Mouse (Mus musculus) midbrain, embryonic 12.5 days (tissue): ENCODE data around the gene Txndc12. TPM values are rescaled to one million over a fixed set of nuclear protein-coding genes. Genes with fewer than 3 reads are reported as not detected.

Experiments
- ATAC-seq: fragments of 200-750 bp; cut with Nextera tagmentation; 2 replicates; pipeline ENCODE4 v1.8.0; 2017; ENCODE audit warnings: low read depth, moderate TSS enrichment, moderate library complexity; ENCODE audit not compliant: low FRiP score
- H3K27ac ChIP-seq: fragments of 300-500 bp; sonication (generic); replicated peaks from 2 replicates; pipeline ENCODE4 v1.5.1; 2016; ENCODE audit warnings: mild to moderate bottlenecking
- H3K27me3 ChIP-seq: fragments of 300-500 bp; sonication (generic); 2 replicates; pipeline ENCODE4 v1.6.1; 2016; ENCODE audit warnings: mild to moderate bottlenecking
- H3K36me3 ChIP-seq: fragments of 300-500 bp; sonication (generic); 2 replicates; pipeline ENCODE4 v1.6.1; 2016
- H3K4me1 ChIP-seq: fragments of 300-500 bp; sonication (generic); 2 replicates; pipeline ENCODE4 v1.6.1; 2016
- H3K4me2 ChIP-seq: fragments of 300-500 bp; sonication (generic); replicated peaks from 2 replicates; pipeline ENCODE4 v1.6.1; 2016; ENCODE audit warnings: mild to moderate bottlenecking, moderate library complexity
- H3K4me3 ChIP-seq: fragments of 300-500 bp; sonication (generic); 2 replicates; pipeline ENCODE4 v1.5.1; 2016; ENCODE audit warnings: mild to moderate bottlenecking
- H3K9ac ChIP-seq: fragments of 300-500 bp; sonication (generic); replicated peaks from 2 replicates; pipeline ENCODE4 v1.6.1; 2016; ENCODE audit warnings: mild to moderate bottlenecking, moderate library complexity
- H3K9me3 ChIP-seq: fragments of 300-500 bp; sonication (generic); 2 replicates; pipeline ENCODE4 v1.6.1; 2016; ENCODE audit warnings: mild to moderate bottlenecking
- WGBS: fragments of 180-500 bp; shearing (Covaris S2); methylation state at CpG from one replicate; pipeline ENCODE4 v1.1.7; 2016; 5-methylcytosine and 5-hydroxymethylcytosine counted together
- polyA plus RNA-seq: library from polyadenylated mRNA; unstranded; fragments of >200 nt; fragmentation: Nextera tagmentation; extraction: Ambion mirVana; gene quantifications from 2 replicates; pipeline ENCODE4 v1.2.1, GENCODE M21; 2016

Txndc12 gene
- polyA plus RNA-seq: 99.0 and 105 TPM in 2 replicates

DNA sequence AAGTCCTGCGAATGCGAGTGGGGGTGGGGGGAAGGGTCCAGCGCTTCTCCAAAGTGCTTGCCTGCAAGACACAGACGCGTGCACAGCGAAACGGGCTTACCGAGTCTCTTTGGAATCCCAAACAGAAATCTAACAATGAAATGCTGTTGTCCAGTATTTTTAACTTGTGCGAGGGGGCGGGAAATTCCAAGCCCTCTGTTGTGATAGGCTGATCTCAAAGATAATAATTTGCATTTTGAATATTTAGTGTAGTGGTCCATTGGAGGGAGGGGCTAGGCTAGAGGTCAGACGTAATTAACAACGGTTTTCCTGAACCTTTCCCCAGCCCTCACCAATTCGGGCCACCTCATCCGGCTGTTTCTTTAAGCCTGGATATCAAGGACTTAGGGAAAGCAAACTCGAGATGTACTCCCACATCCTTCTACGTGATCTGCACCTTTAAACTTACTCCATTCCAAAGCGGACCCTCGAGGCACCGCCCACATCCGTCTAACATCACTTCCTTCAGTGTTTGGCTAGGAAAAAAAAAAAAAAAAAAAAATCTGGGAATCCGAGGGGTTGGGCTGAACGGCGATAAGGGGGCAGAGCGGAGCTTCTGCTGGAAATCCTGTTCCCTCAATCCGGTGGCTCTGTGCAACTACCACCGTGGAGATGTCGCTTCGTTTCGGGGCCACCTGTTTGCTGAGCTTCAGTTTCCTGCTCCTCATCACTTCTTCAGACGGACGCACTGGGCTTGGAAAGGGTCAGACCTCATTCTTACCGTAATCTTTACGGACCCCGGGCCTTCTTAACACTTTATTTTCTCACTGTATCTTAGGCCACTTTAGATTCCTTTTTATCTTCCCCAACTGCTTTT lies at the start of gene Txndc12:
TSS of gene Txndc12 (plus strand) at position 487 of the 856 bp plus-strand sequence.
- Histone ChIP-seq H3K36me3 (peaks cover 7% of the 10 kb centered on the region), H3K9me3 (no peaks in the 10 kb centered on the region), H3K27ac (peak within 1 kb of the TSS; percentile 99), H3K4me3 (peak within 1 kb of the TSS; percentile 94), H3K27me3 (no peaks in the 10 kb centered on the region), H3K9ac (peak within 1 kb of the TSS; percentile 99), H3K4me1 (peaks cover 33% of the 10 kb centered on the region), H3K4me2 (peak within 1 kb of the TSS; percentile 82)
- peak; percentile 77 for ATAC-seq
- under 1% methylated on average over 34 of the region's 34 CpGs for WGBS

DNA sequence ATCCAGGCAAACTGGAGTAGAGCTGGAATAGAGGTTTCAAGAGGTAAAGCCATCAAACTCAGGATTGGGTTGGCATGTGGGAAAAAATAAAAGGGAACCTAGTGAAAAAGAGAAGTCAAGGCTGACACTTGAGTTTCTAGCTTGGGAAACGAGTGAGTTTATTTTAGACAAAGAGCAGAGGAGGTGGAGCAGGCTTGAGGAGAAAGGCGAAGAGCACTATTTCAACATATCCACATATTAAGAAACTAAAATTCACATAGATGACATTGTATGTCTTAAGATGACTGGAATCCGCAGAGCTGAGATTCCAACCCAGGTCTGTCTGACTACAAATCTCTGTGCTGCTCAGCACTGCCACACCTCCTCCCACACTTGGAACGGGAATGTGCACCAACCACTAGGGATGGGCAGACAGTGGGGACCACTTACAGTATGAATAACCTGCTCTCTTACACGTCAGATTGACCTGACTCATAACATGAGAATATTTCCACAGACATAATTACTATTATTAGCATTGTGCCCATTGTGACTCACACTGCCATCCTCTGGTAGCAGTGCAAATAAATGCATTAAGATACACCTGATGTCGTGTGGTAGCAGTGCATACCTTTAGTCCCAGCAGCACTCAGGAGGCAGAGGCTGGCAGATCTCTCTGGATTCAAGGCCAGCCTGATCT lies 45.0 kb upstream of the Txndc12 start:
- H3K4me1 ChIP-seq: no peaks in the 10 kb centered on the region
- no peak for ATAC-seq
- H3K36me3 ChIP-seq: no peaks in the 10 kb centered on the region
- 79% methylated on average over 6 of the region's 6 CpGs for WGBS
- H3K27ac ChIP-seq: no peak overlapping the region
- no peaks in the 10 kb centered on the region for H3K27me3 ChIP-seq
- no peaks in the 10 kb centered on the region for H3K9me3 ChIP-seq
- no peak overlapping the region for H3K4me3 ChIP-seq
- H3K4me2 ChIP-seq: no peak overlapping the region
- no peak overlapping the region for H3K9ac ChIP-seq

DNA sequence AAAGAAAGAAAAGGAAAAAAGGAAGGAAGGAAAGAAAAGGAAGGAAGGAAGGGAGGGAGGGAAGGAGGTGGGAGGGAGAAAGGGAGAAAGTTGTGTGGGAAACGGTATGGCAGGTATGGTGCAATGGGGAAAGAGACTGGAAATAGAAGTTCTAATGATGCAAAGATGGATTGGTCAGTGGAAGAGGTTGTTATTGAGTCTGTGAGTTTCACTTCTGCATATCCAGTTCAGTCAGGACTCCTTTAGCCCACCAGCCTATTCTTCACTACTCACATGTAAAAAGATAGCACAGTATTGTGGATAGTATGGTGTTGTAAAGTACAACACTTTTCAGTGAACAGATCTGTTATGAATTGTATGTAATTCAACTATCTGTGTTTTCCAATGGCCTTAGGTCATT lies 43.9 kb upstream of the Txndc12 start:
- Histone ChIP-seq H3K4me3 (no peak overlapping the region), H3K4me1 (no peaks in the 10 kb centered on the region), H3K27me3 (no peaks in the 10 kb centered on the region), H3K27ac (no peak overlapping the region), H3K9me3 (no peaks in the 10 kb centered on the region), H3K36me3 (no peaks in the 10 kb centered on the region), H3K9ac (no peak overlapping the region), H3K4me2 (no peak overlapping the region)
- 83% methylated on average over 1 of the region's 1 CpGs for WGBS
- no peak for ATAC-seq

DNA sequence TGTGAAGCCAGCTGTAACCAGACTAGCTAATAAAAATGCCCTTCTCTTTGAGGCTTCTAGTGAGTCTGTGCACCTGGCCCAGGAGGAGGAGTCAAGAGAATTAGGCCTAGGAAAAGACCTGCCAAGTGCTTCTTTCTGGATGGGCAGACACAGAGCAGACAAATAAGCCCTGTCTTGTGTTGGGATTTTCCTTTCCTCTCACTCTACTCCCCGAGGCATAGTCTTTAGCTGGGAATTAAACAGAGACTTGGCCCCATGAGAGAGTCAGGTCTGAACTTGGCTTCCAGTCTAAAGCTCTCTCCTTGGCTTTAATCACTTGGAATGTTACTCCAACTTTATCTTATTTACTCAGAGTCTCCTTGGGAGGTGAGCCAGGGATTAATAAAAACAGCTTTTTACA lies 40.5 kb upstream of the Txndc12 start:
- ATAC-seq: no peak
- Histone ChIP-seq H3K9ac (no peak overlapping the region), H3K4me2 (no peak overlapping the region), H3K9me3 (no peaks in the 10 kb centered on the region), H3K27ac (no peak overlapping the region), H3K4me3 (no peak overlapping the region), H3K4me1 (no peaks in the 10 kb centered on the region), H3K27me3 (no peaks in the 10 kb centered on the region), H3K36me3 (no peaks in the 10 kb centered on the region)
- WGBS: 39% methylated on average over 1 of the region's 1 CpGs

DNA sequence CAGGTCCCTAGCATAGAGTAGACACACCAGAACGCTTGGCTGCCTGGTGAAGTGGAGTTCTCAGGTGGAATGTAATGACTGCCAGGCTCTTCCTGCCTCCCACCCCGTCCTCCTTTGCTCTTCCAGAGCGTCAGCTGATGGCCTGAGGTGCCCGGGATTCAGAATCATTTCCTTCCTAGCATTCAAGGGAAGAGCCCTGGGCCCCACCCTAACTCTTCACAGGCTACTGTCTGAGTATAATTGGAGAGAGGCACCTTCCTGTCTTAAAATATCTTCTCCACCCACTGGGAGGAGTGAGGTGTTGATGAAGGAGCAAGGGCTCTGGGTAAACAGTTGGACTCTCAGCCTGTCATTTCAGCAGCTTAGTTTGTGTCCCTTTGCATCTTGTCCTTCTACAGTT lies 37.7 kb upstream of the Txndc12 start:
- no peaks in the 10 kb centered on the region for H3K27me3 ChIP-seq
- H3K4me2 ChIP-seq: no peak overlapping the region
- H3K27ac ChIP-seq: no peak overlapping the region
- H3K36me3 ChIP-seq: no peaks in the 10 kb centered on the region
- ATAC-seq: no peak
- H3K4me1 ChIP-seq: no peaks in the 10 kb centered on the region
- 71% methylated on average over 4 of the region's 4 CpGs for WGBS
- H3K9me3 ChIP-seq: no peaks in the 10 kb centered on the region
- no peak overlapping the region for H3K9ac ChIP-seq
- H3K4me3 ChIP-seq: no peak overlapping the region

DNA sequence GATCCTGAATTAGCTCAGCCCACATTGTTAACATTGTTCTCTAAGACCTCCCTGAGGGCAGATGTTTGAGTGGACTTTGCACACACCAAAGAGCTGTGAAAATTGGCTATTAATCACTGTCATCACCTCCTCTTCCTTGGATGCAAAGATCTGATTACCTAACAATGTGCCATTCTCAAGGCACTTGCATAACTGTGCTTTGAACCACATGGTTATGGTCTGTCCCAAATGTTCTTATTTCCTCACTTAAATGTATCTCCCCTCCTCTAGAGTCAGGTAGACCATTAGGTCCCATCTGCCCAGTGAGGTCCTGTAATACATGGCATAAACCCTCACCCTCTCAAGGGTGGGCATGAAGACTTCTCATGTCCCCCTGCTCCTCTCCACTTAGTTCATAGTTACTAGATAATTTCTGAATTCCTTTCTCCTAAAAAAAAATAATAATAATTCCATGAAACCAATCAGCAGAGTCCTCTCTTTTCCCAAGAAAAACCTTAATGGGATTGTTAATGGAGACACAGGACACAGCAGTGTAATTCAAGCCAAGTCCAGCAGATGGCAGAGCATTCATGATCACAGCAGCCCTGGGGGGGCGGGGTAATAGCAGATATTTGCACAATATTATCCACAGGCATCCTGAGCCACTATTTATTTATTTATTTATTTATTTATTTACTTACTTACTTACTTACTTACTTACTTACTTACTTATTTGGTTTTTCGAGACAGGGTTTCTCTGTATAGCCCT lies 36.1 kb upstream of the Txndc12 start:
- Histone ChIP-seq H3K27ac (no peak overlapping the region), H3K27me3 (no peaks in the 10 kb centered on the region), H3K9ac (no peak overlapping the region), H3K4me1 (no peaks in the 10 kb centered on the region), H3K9me3 (no peaks in the 10 kb centered on the region), H3K4me2 (no peak overlapping the region), H3K36me3 (no peaks in the 10 kb centered on the region), H3K4me3 (no peak overlapping the region)
- WGBS: 64% methylated on average over 2 of the region's 2 CpGs
- no peak for ATAC-seq

DNA sequence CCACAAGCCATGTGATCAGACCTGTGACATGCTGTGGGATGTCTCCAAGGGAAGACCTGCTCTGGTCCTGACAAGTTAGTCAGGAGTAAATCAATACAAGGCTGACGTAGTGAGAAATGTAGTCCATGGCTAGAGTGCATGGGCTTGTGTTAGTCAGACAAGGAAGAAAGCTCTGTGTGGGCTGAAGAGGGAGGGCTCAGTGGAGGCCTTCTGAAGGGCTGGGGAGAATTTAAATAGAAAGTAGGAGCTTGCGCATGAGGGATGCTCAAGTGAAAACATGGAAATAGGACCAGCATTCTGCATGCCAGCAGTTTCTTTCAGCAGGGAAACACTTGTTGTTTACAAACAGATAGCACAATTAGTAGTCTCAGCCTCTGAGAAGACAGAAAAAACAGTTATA lies 30.9 kb upstream of the Txndc12 start:
- Histone ChIP-seq H3K36me3 (no peaks in the 10 kb centered on the region), H3K9me3 (no peaks in the 10 kb centered on the region), H3K27me3 (no peaks in the 10 kb centered on the region), H3K27ac (no peak overlapping the region), H3K4me3 (no peak overlapping the region), H3K9ac (no peak overlapping the region), H3K4me2 (no peak overlapping the region), H3K4me1 (no peaks in the 10 kb centered on the region)
- whole genome bisulfite sequencing: 89% methylated on average over 2 of the region's 2 CpGs
- ATAC-seq: no peak

DNA sequence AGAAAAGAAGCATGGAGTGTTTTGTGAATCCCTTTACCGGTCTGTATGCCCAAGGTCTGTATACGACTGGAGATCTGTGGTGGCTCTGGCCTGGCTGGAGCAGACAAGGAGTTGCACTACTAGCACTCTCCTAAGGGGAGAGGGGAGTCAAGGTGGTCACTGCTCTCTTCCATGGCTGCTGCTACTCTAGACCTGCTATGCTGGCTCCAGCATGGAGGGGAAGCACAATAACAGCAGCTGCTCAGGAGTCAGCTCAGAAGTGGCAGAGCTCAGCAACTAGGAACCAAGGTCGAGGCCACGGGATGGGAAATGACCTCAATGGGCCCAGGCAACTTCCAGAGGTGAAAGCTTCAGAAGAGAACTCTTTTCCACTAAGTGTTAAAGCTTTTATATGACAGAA lies 23.3 kb upstream of the Txndc12 start:
- Histone ChIP-seq H3K9me3 (no peaks in the 10 kb centered on the region), H3K4me1 (no peaks in the 10 kb centered on the region), H3K9ac (no peak overlapping the region), H3K36me3 (peaks cover 13% of the 10 kb centered on the region; the same call in 1 of the 2 replicates), H3K4me2 (no peak overlapping the region), H3K4me3 (no peak overlapping the region), H3K27ac (no peak overlapping the region), H3K27me3 (no peaks in the 10 kb centered on the region)
- 59% methylated on average over 4 of the region's 4 CpGs for WGBS
- ATAC-seq: no peak

DNA sequence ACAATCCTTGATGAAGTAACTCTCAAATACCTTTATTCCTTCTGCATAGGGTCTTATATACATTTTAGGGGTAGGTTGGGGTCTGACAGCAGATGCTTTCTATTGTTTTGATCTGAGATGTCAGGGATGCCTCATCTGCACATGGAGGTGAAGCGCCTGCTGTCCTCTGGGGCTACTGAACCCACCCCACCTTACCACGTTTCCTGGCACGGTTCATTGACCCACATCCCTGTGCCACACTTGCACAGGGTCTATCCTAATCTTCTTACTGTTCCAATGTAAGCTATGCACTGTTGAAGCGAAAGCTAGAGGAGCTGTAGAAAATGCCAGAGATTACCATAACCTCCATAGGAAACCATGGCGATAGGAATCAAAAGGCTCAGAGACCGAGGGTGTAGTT lies 22.9 kb upstream of the Txndc12 start:
- ATAC-seq: no peak
- Histone ChIP-seq H3K36me3 (peaks cover 13% of the 10 kb centered on the region; the same call in 1 of the 2 replicates), H3K4me3 (no peak overlapping the region), H3K9me3 (no peaks in the 10 kb centered on the region), H3K4me2 (no peak overlapping the region), H3K9ac (no peak overlapping the region), H3K27me3 (no peaks in the 10 kb centered on the region), H3K4me1 (no peaks in the 10 kb centered on the region), H3K27ac (no peak overlapping the region)
- WGBS: 60% methylated on average over 6 of the region's 6 CpGs

DNA sequence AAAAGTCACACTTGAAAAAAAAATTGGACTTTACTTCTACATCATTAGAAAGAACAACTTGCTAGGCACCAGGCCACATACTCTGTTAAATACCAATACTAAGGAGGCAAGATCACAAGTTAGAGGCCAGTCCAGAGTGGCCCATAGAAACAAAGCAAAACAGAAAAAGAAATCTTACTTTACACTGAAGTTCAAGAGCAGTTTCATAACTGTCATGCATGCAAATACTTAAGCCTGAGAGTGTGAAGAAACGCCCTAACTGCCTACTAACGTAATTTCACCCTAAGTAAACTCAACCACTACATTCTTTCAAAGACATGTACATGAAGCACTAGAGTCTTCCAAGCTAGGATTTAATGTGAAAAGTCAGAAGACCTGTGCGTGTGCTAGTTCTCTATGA lies 8.7 kb upstream of the Txndc12 start:
- 97% methylated on average over 3 of the region's 3 CpGs for WGBS
- ATAC-seq: no peak
- Histone ChIP-seq H3K9me3 (no peaks in the 10 kb centered on the region), H3K4me2 (no peak overlapping the region), H3K36me3 (peaks cover 74% of the 10 kb centered on the region), H3K9ac (no peak overlapping the region), H3K4me3 (no peak overlapping the region), H3K27me3 (no peaks in the 10 kb centered on the region), H3K27ac (no peak overlapping the region), H3K4me1 (no peaks in the 10 kb centered on the region)

DNA sequence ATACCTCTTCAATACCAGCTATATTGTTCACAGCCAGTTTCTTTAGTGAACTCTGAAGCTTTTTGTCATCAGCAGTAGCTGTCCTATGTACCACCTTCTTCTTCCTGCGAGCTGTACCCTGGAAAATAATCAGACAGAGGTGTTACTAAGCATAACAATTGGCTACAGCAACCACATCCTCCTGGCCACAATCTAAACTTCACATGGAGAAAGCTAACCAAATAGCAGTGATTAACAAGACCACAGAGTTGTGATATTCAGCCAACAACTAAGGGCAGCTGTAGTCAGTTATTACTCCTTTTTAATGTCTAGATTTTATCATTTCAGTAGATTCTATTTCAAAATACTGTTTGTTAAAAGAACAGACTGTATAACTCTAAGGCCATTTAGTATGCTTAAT lies 8.3 kb upstream of the Txndc12 start:
- H3K4me1 ChIP-seq: peaks cover 2% of the 10 kb centered on the region; the same call in 1 of the 2 replicates
- H3K9me3 ChIP-seq: no peaks in the 10 kb centered on the region
- no peak overlapping the region for H3K4me3 ChIP-seq
- H3K9ac ChIP-seq: no peak overlapping the region
- no peak for ATAC-seq
- no peak overlapping the region for H3K4me2 ChIP-seq
- WGBS: 100% methylated on average over 1 of the region's 1 CpGs
- H3K27me3 ChIP-seq: no peaks in the 10 kb centered on the region
- H3K36me3 ChIP-seq: peaks cover 70% of the 10 kb centered on the region
- H3K27ac ChIP-seq: no peak overlapping the region

DNA sequence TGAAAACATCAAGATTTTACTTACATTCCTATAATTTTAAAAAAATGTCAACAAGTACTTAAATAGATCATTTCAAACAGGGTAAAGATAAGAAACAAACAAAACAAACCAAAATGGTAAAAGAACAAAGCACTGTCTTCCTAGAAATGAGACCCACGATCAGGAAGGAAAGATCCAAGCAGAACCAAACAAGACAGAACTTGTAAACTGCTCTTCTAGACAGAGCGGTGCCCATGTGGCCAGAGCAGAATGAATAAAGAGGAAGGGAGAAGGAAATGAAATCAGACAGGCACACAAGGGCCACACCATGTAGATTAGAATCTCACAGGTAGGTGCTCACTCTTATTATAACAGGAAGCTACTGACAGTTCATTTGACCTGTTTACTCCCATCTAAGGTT lies 7.8 kb upstream of the Txndc12 start:
- Histone ChIP-seq H3K9me3 (no peaks in the 10 kb centered on the region), H3K4me2 (no peak overlapping the region), H3K27ac (no peak overlapping the region), H3K4me3 (no peak overlapping the region), H3K27me3 (no peaks in the 10 kb centered on the region), H3K36me3 (peaks cover 65% of the 10 kb centered on the region), H3K4me1 (peaks cover 7% of the 10 kb centered on the region), H3K9ac (no peak overlapping the region)
- no peak for ATAC-seq
- 91% methylated on average over 2 of the region's 2 CpGs for WGBS
